Mouse (Mus musculus): ENCODE results near the gene Stk17b. TPM values are rescaled to one million over a fixed set of nuclear protein-coding genes. Genes with fewer than 3 reads are reported as not detected.

Stk17b gene
- 7.4 and 8.0 TPM in 2 replicates for polyA plus RNA-seq (2015; fragmentation: Nextera tagmentation; extraction: Ambion mirVana)

GRCm38 (mm10) chr1:53784721-53785418, at the start of gene Stk17b:
TSS of gene Stk17b (minus strand) at chr1:53785224.
- H3K4me3 ChIP-seq, result peak within 1 kb of the TSS; percentile 83

GRCm38 (mm10) chr1:53830286-53830685, 45.3 kb upstream of the Stk17b start:
- Histone ChIP-seq H3K4me2 (no peak overlapping the region), H3K4me3 (no peak overlapping the region), H3K4me1 (replicated peaks) (no peaks in the 10 kb centered on the region), H3K9me3 (no peaks in the 10 kb centered on the region), H3K9ac (no peak overlapping the region), H3K27ac (replicated peaks) (no peak overlapping the region), H3K36me3 (peaks cover 24% of the 10 kb centered on the region), H3K27me3 (peaks cover 24% of the 10 kb centered on the region)
- no peak for ATAC-seq (ENCODE audit: low read depth)
- 90% methylated on average over 5 of the region's 5 CpGs for WGBS

More at GRCm38 (mm10) chr1:53784721-53785418, at the start of gene Stk17b:
- Histone ChIP-seq H3K9ac (peak within 1 kb of the TSS; percentile 78), H3K4me1 (replicated peaks) (peaks cover 8% of the 10 kb centered on the region; the same call in 1 of the 2 replicates), H3K9me3 (no peaks in the 10 kb centered on the region), H3K36me3 (no peaks in the 10 kb centered on the region), H3K27me3 (no peaks in the 10 kb centered on the region), H3K27ac (replicated peaks) (peak within 1 kb of the TSS; percentile 64), H3K4me2 (peak within 1 kb of the TSS; percentile 77)
- WGBS, result under 1% methylated on average over 77 of the region's 81 CpGs
- peak; percentile 99 for ATAC-seq (ENCODE audit: low read depth)

GRCm38 (mm10) chr1:53829089-53829488, 44.1 kb upstream of the Stk17b start:
- ATAC-seq (ENCODE audit: low read depth), result no peak

GRCm38 (mm10) chr1:53824446-53825337, 39.7 kb upstream of the Stk17b start:
- no peaks in the 10 kb centered on the region for H3K9me3 ChIP-seq
- no peak overlapping the region for H3K27ac ChIP-seq (replicated peaks)
- H3K36me3 ChIP-seq, result peaks cover 5% of the 10 kb centered on the region; the same call in 1 of the 2 replicates
- no peak overlapping the region for H3K4me2 ChIP-seq
- H3K27me3 ChIP-seq, result peaks cover 39% of the 10 kb centered on the region
- no peak overlapping the region for H3K4me3 ChIP-seq
- 83% methylated on average over 9 of the region's 9 CpGs for WGBS
- no peak overlapping the region for H3K9ac ChIP-seq
- peaks cover 19% of the 10 kb centered on the region for H3K4me1 ChIP-seq (replicated peaks)
- 0 out of 2 replicates have a peak, but pooled peaks have one; percentile 29 for ATAC-seq (ENCODE audit: low read depth)

More at GRCm38 (mm10) chr1:53829089-53829488, 44.1 kb upstream of the Stk17b start:
- no peak overlapping the region for H3K9ac ChIP-seq
- H3K27me3 ChIP-seq, result peaks cover 31% of the 10 kb centered on the region
- H3K4me3 ChIP-seq, result no peak overlapping the region
- H3K4me1 ChIP-seq (replicated peaks), result peaks cover 3% of the 10 kb centered on the region
- H3K4me2 ChIP-seq, result no peak overlapping the region
- no peaks in the 10 kb centered on the region for H3K9me3 ChIP-seq
- peaks cover 25% of the 10 kb centered on the region for H3K36me3 ChIP-seq
- 63% methylated on average over 9 of the region's 9 CpGs for WGBS
- no peak overlapping the region for H3K27ac ChIP-seq (replicated peaks)

- 0 out of 2 replicates have a peak overlapping the region, but pooled peaks have one; percentile 4 for H3K4me3 ChIP-seq
- peak overlapping the region; percentile 36 for H3K4me2 ChIP-seq
- H3K9ac ChIP-seq, result 0 out of 2 replicates have a peak overlapping the region, but pooled peaks have one; percentile 8
- peaks cover 39% of the 10 kb centered on the region for H3K27me3 ChIP-seq
- H3K27ac ChIP-seq (replicated peaks), result peak overlapping the region; percentile 65
- H3K4me1 ChIP-seq (replicated peaks), result peaks cover 19% of the 10 kb centered on the region
- peak; percentile 91 for ATAC-seq (ENCODE audit: low read depth)
- peaks cover 5% of the 10 kb centered on the region; the same call in 1 of the 2 replicates for H3K36me3 ChIP-seq
- H3K9me3 ChIP-seq, result no peaks in the 10 kb centered on the region
- WGBS, result 2% methylated on average over 10 of the region's 10 CpGs
Measured at GRCm38 (mm10) chr1:53823687-53824445, 38.8 kb upstream of the Stk17b start.

- no peak overlapping the region for H3K4me2 ChIP-seq
- H3K27me3 ChIP-seq, result peaks cover 29% of the 10 kb centered on the region
- ATAC-seq (ENCODE audit: low read depth), result no peak
- no peak overlapping the region for H3K27ac ChIP-seq (replicated peaks)
- H3K4me1 ChIP-seq (replicated peaks), result peaks cover 19% of the 10 kb centered on the region
- no peak overlapping the region for H3K9ac ChIP-seq
- H3K36me3 ChIP-seq, result peaks cover 5% of the 10 kb centered on the region; the same call in 1 of the 2 replicates
- no peaks in the 10 kb centered on the region for H3K9me3 ChIP-seq
- H3K4me3 ChIP-seq, result no peak overlapping the region
Measured at GRCm38 (mm10) chr1:53821983-53822382, 37.0 kb upstream of the Stk17b start.

- Histone ChIP-seq H3K27me3 (peaks cover 13% of the 10 kb centered on the region), H3K4me2 (no peak overlapping the region), H3K36me3 (no peaks in the 10 kb centered on the region), H3K4me1 (replicated peaks) (peaks cover 19% of the 10 kb centered on the region), H3K4me3 (no peak overlapping the region), H3K9ac (no peak overlapping the region), H3K9me3 (no peaks in the 10 kb centered on the region), H3K27ac (replicated peaks) (no peak overlapping the region)
- ATAC-seq (ENCODE audit: low read depth), result no peak
- 62% methylated on average over 5 of the region's 5 CpGs for WGBS
Measured at GRCm38 (mm10) chr1:53820041-53820632, 35.1 kb upstream of the Stk17b start.

- 62% methylated on average over 3 of the region's 3 CpGs for WGBS
- Histone ChIP-seq H3K9ac (no peak overlapping the region), H3K4me2 (no peak overlapping the region), H3K36me3 (0 out of 2 replicates have a peak, but pooled peaks cover 2% of the 10 kb centered on the region), H3K27ac (replicated peaks) (no peak overlapping the region), H3K4me1 (replicated peaks) (peaks cover 7% of the 10 kb centered on the region), H3K9me3 (no peaks in the 10 kb centered on the region), H3K4me3 (no peak overlapping the region), H3K27me3 (peaks cover 8% of the 10 kb centered on the region; the same call in 1 of the 2 replicates)
- no peak for ATAC-seq (ENCODE audit: low read depth)
Measured at GRCm38 (mm10) chr1:53818072-53818862, 33.2 kb upstream of the Stk17b start.

- WGBS, result 81% methylated on average over 2 of the region's 2 CpGs
- H3K36me3 ChIP-seq, result peaks cover 9% of the 10 kb centered on the region; the same call in 1 of the 2 replicates
Measured at GRCm38 (mm10) chr1:53816353-53816752, 31.3 kb upstream of the Stk17b start.

GRCm38 (mm10) chr1:53814077-53814705, 29.2 kb upstream of the Stk17b start:
- ATAC-seq (ENCODE audit: low read depth), result no peak
- 62% methylated on average over 2 of the region's 2 CpGs for WGBS
- H3K4me3 ChIP-seq, result no peak overlapping the region
- H3K9me3 ChIP-seq, result no peaks in the 10 kb centered on the region
- H3K4me2 ChIP-seq, result no peak overlapping the region
- no peak overlapping the region for H3K9ac ChIP-seq
- H3K4me1 ChIP-seq (replicated peaks), result no peaks in the 10 kb centered on the region
- H3K36me3 ChIP-seq, result peaks cover 9% of the 10 kb centered on the region; the same call in 1 of the 2 replicates
- no peak overlapping the region for H3K27ac ChIP-seq (replicated peaks)
- H3K27me3 ChIP-seq, result no peaks in the 10 kb centered on the region

More at GRCm38 (mm10) chr1:53816353-53816752, 31.3 kb upstream of the Stk17b start:
- Histone ChIP-seq H3K9me3 (no peaks in the 10 kb centered on the region), H3K27ac (replicated peaks) (no peak overlapping the region), H3K4me2 (no peak overlapping the region), H3K27me3 (peaks cover 5% of the 10 kb centered on the region; the same call in 1 of the 2 replicates), H3K4me3 (no peak overlapping the region), H3K4me1 (replicated peaks) (no peaks in the 10 kb centered on the region), H3K9ac (no peak overlapping the region)
- no peak for ATAC-seq (ENCODE audit: low read depth)

All from neural tube, embryonic 13.5 days (tissue).